Mouse (Mus musculus) kidney, postnatal 36 days (tissue): ENCODE measurements around the gene Clcn7.

ENCODE experiments used
- DNase-seq, 2 experiments: peaks; one replicate each; pipeline ENCODE4 v3.0.0; 2021 to 2022; ENCODE audit warnings: mixed read lengths in 2 of 2

Clcn7 gene

GRCm38 (mm10) chr17:25127681-25128080, 5.5 kb upstream of the Clcn7 start:
- no peak for DNase-seq

GRCm38 (mm10) chr17:25130060-25130459, 3.1 kb upstream of the Clcn7 start:
- DNase-seq, result no peak

GRCm38 (mm10) chr17:25135622-25136021, 2.4 kb downstream of the Clcn7 start:
- DNase-seq, result peak; percentile 59 to 65

GRCm38 (mm10) chr17:25138803-25139202, 5.6 kb downstream of the Clcn7 start:
- no peak for DNase-seq

- DNase-seq, result peak in 1 of 2 experiments; percentile 16
Measured at GRCm38 (mm10) chr17:25139960-25140359, 6.8 kb downstream of the Clcn7 start.

- DNase-seq, result no peak
Measured at GRCm38 (mm10) chr17:25162161-25162560, 29.0 kb downstream of the Clcn7 start, which contains the start of gene Ccdc154. Gene Ccdc154 (plus strand): TSS chr17:25162461.

- no peak for DNase-seq
Measured at GRCm38 (mm10) chr17:25163387-25163786, 30.2 kb downstream of the Clcn7 start.

GRCm38 (mm10) chr17:25164770-25165169, 31.6 kb downstream of the Clcn7 start:
- no peak for DNase-seq

- no peak for DNase-seq
Measured at GRCm38 (mm10) chr17:25165970-25166671, 32.9 kb downstream of the Clcn7 start.

GRCm38 (mm10) chr17:25169706-25170105, 36.5 kb downstream of the Clcn7 start:
- DNase-seq, result no peak

- no peak for DNase-seq
Measured at GRCm38 (mm10) chr17:25172558-25172957, 39.4 kb downstream of the Clcn7 start.

GRCm38 (mm10) chr17:25175411-25175810, 42.2 kb downstream of the Clcn7 start, which contains the start of gene Gm38655:
Gene Gm38655 (minus strand): TSS chr17:25175471.
- no peak for DNase-seq

- peak; percentile 12 to 14 for DNase-seq
Measured at GRCm38 (mm10) chr17:25183232-25183631, 50.0 kb downstream of the Clcn7 start.

- peak; percentile 98 to 99 for DNase-seq
Measured at GRCm38 (mm10) chr17:25184129-25184691, 51.0 kb downstream of the Clcn7 start, which contains the start of gene BC003965. Gene BC003965 (plus strand): TSS chr17:25184554.

GRCm38 (mm10) chr17:25184961-25185360, 51.8 kb downstream of the Clcn7 start:
- no peak for DNase-seq

- DNase-seq, result no peak
Measured at GRCm38 (mm10) chr17:25187784-25188149, 54.6 kb downstream of the Clcn7 start.

- DNase-seq, result peak; percentile 55 to 84
Measured at GRCm38 (mm10) chr17:25188150-25189031, 55.2 kb downstream of the Clcn7 start, which contains the start of gene Unkl. Gene Unkl (plus strand): TSS chr17:25188397.

- DNase-seq, result peak in 1 of 2 experiments; percentile 13
Measured at GRCm38 (mm10) chr17:25189091-25189490, 55.9 kb downstream of the Clcn7 start.

- DNase-seq, result no peak
Measured at GRCm38 (mm10) chr17:25202401-25202800, 69.2 kb downstream of the Clcn7 start.

GRCm38 (mm10) chr17:25210006-25210405, 76.8 kb downstream of the Clcn7 start:
- no peak for DNase-seq

GRCm38 (mm10) chr17:25210680-25211466, 77.7 kb downstream of the Clcn7 start:
- peak; percentile 71 to 87 for DNase-seq

- DNase-seq, result no peak
Measured at GRCm38 (mm10) chr17:25211705-25212104, 78.5 kb downstream of the Clcn7 start.
